Mouse (Mus musculus) urinary bladder, postnatal 25 days (tissue): ENCODE data around the gene Nme1.
"Not testable (repeated sequence)": the region's sequence is repeated elsewhere in the genome, so short reads cannot be mapped to it uniquely, and the experiment has no call there.

Experiments
- DNase-seq: peaks from one replicate; pipeline ENCODE4 v3.0.0; 2022; ENCODE audit warnings: low spot score

Gene Nme1

DNA sequence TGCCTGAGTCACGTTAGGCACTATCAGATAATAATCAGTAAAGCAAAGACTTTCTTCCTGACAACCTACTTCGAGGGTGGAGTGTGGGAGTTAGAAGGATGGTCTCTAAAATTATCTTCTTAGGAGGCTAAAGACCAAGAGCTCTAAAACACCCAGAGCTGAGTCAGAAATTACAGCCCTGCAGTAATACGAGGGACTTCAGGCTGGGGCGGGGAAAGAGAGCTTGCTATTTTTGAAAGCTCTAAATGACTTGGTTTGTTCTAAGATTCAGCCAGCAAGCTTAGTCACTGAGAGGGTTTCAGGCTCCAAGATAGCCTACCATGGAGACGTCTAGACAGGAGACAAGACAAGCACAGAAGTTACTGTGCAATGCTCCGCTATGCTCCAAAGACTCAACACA, 2.9 kb downstream of the Nme1 start:
- DNase-seq = no peak

DNA sequence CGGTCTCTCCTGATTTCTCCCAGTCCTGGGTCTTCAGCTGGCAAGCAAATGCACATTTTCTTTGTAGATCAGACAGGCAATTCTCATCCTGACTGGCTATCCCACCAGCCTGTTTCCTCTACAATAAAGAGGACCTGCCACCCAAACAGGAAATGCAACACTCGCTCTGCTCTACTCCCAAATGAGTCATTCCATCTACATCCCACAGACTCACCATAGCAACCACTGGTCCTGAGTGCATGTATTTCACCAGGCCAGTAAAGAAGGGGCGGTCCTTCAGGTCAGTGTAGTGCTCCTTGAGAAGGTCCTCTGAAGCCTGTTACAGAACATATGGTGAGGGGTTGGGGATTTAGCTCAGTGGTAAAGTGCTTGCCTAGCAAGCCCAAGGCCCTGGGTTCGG, 5.3 kb downstream of the Nme1 start:
- DNase-seq = no peak

DNA sequence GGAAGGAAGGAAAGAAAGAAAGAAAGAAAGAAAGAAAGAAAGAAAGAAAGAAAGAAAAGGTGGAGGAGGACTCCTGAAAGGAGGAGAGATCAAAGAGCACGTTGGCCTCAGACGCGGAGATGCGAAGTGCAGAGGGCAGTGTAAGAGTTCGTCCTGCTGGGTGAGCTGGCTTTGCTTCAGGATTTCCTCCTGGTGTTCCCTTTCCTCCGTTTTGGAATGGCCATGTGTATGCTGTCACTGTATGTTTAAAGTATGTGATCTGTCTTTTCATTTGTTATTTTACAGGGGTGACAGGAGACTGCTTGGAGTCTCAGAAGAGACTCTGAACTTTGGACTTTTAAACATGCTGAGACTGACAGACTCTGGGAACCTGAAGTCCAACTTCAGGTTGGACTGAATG, 6.8 kb downstream of the Nme1 start:
- DNase-seq = no peak

DNA sequence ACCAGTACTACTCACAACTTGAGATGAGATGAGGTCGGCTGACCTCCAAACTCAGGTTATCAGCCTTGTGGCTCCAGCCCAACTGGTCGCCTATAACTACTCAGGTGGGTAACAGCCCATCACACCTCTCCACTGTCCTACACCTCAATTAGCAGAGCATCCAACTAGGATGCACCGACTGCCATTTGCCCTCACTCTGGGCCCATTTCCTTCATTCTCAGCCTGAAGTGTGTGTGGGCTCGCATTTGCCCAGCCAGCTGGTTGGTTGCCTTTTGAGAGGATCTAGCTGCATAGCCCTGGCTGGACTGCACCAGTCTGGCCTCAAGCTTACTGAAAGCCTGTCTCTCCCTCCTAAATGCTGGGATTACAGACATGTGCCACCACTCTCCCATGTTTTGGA, 10.6 kb downstream of the Nme1 start:
- DNase-seq = no peak

DNA sequence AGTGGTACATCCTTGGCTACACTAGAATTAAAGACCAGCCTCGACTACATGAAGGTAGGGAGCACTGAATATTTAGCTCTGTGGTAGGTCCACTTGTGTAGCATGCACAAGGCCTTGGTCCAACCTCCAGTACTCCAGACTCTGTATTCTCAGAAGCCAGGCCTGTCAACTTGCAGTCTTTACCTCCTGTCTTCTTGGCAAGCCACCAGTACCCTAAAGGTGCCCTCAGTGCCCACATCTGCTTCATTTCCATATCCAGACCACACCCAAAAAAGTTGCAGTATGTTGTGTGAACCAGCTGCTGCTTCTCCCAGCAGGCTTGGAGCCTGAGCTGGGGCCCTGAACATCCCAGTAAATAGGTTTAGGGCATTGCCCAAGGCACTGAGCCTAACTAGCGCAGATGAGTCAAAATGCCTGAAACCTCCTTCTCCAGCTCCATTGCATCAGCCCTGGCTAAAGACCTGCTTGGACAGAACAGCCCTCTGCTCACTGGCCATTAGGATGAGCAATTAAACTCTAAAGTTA, 11.2 kb downstream of the Nme1 start:
- DNase-seq = no peak

DNA sequence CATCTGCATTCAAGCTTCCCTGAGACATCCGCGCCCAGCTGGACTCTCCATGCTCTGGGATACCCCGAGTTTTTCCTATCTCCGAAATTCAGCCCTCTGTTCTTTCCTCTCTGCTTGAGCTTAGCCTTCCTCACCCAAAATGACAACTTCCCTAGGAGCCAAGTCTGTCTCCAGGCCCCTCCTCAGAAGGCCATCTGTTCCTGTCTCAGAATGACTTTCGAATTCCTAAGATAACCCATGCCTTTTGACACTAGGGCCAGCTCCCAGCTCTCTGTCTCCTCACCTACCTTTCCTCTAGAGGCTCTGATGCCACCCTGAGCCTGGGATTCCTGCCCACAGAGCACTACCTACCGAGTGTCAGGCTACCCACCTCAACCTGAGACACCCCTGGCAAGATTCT, 12.2 kb downstream of the Nme1 start, which contains the start of gene Nme2:
Gene Nme2 (minus strand): TSS at position 101 of the 400 bp plus-strand sequence.
- DNase-seq = no peak

DNA sequence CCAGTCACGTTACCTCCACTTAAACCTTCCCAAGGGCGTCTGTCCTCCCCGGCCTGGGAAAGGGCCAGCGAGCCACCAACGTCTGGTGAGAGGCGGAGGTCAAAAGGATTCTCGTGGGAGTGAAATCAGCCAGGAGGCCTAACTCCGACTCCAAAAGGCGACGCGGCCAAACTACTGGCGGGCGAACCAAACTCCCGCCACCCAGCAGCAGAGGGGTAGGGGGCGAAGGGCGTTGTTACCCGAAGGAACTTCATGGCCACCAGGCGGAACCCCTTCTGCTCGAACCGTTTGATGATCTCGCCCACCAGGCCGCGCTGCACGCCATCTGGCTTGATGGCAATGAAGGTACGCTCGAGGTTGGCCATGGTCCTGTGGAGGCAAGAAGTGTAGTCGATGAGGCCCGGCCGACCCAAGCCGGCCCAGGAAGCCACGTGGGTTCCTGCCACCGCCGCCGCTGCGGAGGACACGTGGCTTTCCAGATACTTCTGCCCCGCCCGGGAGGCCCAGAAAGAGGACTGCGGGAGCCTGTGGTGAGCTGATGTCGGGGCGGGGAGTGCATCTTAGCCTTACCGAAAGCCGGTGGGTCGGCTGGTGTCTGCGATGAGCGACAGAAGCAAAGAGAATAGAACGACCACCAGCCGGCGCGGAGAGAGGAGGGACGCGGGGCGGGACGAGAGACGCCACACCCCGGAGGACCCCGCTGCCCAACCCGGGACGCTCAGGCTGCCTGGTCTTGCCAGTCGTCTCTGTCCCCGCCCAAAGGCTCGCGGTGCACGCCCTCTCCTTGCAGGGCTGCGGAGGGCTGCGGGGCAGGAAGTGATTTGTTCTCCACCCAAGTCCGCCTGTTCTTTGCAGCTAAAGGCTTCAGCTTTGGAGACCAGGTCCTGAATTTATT, 12.8 kb downstream of the Nme1 start:
- peak; percentile 87 for DNase-seq

DNA sequence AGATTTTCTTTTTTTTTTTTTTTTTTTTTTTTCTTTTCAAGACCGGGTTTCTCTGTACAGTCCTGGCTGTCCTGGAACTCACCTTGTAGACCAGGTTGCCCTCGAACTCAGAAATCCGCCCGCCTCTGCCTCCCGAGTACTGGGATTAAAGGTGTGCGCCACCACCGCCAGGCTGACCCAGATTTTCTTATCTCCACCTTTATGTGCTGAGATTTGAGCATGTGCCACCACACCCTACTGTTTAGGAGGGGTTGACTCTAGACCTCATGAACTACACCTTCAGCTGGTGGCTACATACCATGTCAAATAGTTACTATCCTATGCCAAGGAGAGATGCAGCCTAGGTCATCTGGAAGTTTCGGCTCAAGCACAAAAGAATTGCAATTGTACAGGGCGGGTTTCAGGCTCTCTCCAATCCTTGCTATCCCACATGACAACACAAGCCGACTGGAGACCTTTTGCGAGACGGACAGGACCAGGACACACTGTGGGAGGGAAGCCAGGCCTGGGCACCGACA, 13.5 kb downstream of the Nme1 start:
- no peak for DNase-seq

DNA sequence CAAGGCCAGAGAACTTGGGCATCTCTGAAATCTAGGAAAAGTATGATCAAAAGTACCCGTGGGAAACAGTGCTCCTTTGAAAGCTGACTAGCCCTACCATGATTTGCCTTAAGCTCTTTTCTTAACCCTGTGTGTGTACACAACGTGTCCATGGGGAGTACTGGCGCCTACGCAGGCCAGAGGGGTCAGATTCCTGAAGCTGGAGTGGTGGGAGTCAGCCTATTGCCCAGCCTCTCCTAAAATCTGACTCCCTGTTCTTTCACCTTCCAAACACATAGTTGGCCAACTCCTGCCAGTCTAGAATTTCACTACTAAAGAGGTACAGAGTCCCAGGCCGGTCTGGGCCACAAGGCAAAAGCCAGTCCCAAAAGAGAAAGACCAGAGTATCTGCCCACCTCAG, 15.9 kb downstream of the Nme1 start:
- no peak for DNase-seq

DNA sequence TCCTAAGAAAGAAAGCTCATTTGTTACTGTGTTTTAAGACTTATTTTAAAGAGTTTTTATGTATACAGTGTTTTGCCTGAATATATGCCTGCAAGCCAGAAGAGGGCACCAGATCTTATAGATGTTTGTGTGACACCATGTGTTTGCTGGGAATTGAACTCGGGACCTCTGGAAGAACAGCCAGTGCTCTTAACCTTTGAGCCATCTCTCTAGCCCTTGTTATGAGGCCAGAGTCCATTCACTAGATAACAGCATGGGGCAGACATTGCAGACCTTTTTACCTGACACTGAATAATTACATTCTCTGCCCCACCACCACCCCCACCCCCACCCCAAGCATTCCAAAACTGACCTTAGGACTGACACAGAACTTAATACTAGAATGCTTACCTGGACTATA, 18.3 kb downstream of the Nme1 start:
- no peak for DNase-seq

DNA sequence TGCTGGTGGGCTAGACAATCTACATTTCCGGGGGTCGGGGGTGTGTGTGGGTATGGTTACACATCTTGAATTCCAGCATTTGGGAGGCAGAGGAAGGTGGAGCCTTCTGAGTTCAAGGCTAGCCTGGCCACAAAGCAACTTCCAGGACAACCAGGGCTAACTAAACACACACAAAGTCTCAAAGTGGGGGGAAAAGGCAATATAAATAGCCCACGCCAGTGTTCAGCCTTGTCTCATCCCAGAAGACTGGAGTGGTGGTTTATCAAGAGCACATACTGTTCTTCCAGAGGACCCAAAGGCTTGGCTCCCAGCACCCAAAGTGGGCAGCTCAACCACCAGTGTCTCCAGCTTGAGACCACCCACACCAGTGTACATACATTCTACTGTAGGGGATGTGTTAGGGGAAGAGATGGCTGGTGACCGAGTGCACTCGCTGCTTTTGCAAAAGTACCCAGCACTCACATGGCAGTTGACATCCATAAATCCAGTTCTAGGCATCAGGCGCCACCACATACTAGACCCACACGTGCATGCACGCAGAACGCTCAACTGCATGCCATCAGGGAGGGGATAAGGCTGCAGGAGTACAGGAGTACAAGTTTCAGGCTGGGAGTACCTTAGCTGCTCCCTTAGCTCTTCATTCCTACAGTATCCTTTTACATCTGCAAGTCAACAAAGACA, 19.3 kb downstream of the Nme1 start:
- DNase-seq = no peak

DNA sequence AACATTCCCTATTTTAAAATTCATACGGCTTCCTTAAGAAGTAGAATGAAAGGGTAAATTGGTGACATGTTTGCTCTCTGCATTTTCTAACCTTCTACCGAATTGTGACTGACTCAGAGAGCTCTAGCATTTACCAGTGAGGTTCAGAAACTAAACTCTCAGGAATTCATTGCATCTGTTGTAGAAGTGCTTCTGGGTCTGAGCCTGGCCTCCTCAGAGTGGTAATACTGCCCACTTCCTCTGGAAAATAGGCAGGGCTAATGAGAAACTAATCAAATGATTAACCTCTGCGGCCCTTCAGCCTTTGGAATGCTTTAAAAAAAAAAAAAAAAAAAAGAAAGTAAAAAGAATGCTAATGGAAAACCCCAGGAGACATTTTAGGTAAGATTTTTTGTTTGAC, 23.3 kb downstream of the Nme1 start:
- DNase-seq = no peak

DNA sequence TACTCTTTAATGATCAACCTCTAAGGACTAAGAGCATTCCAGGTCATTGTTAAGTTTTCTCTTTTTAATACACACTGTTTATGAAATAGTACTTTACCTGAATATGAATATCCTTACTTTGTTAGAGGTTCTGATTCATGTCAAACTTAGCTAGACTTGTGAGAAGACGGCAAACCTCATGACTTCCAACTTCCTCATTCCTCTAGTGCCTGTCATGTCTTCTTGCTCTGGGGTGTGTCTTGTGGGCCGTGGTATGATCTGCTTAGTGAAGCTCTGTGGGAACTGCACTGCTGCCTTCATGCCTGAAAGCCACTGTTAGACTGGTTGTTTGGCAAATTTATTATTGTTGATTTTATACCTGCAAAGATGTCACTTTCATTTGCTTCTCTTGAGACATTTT, 27.4 kb downstream of the Nme1 start:
- no peak for DNase-seq

DNA sequence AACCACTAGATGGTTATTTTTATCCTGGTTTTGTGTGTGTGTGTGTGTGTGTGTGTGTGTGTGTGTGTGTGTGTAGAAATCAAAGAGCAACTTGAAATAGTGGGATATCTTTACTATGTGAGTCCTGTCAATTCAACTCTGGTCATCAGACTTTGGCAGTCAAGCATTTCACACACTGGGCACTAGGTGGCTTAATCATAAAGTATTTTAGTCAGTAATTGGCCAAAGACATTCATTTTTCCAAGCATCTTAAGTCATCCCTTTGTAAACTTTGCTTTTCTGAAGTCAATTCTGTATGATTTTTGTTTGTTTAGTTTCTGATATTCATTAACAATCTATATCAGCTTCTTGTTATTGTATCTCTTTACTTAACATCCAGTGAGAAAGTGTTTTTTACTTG, 39.2 kb downstream of the Nme1 start:
- no peak for DNase-seq

DNA sequence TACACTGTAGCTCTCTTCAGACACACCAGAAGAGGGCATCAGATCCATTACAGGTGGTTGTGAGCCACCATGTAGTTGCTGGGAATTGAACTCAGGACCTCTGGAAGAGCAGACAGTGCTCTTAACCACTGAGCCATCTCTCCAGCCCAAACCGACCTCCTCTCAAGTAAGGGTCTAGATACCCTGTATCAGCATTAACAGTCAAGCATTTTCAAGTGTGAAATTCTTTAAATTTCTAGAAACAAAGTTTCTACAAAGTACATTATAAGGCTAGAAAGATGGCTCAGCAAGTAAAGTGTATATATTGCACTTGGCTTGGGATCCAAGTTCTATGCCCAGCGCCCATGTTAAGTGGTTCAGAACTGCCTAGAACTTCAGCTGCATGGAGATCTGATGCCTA, 53.3 kb downstream of the Nme1 start:
- not testable (repeated sequence) for DNase-seq

DNA sequence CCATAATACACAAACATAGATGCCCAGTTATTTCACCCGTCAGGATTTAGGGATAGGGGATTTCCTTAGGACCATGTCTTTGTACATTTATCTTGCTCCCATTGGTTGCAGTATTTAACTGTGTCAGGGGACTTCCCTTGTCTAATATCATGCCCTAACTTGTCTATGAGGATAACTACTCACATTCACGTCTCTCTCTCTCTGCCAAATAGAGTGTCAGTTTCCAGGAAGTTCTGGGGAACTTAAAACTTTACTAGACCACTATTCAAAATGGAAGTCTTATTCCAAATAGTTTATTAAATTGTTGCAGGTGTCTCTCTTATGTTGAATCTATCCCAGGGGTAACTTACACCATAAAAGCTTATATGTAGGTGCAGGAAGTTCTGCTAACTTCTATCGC, 56.7 kb downstream of the Nme1 start:
- DNase-seq = no peak

DNA sequence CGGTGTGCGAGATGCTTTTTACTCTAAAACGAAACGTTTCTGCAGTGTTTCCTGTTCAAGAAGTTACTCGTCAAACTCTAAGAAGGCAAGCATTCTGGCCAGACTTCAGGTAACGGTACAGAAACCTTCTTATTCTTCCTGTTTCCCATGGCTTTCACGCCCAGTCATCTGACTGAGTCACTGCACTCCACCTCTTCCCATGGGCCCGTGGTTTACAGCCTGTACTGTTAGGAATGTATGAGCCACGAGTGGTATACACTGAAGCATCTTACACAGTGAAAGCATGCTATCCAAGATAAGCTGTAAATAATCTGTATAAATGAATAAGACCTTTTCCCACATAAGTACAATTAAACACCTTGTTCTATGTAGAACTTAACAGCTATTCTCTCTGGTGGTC, 59.5 kb downstream of the Nme1 start:
- no peak for DNase-seq

DNA sequence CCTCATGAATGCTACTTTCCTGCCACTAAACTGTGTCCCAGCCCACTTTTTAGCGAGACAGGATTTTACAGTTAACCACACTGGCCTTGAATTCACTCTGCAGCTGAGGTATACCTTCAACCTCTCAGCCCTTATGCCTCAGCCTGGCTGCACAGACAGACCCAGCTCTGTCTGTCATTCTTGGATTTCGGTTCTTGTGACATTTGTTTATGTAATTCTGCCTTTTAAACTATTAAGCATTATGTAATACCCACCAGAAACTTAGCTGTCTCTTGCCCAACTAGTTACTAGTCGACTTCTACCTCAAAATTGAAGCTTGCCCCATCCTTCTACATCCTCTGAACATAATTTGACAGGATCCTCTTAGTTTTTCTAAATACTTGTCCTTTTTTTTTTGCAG, 60.5 kb downstream of the Nme1 start:
- no peak for DNase-seq
